Mouse (Mus musculus): ENCODE results near the gene Brk1. TPM values are rescaled to one million over a fixed set of nuclear protein-coding genes. Genes with fewer than 3 reads are reported as not detected.

Gene Brk1
- total RNA-seq, 2 experiments from 2014 or later = 221 TPM

- no peak for DNase-seq (ENCODE audit: low spot score in 2 of 2)
Observed at GRCm38 (mm10) chr6:113659648-113660491, 55.3 kb downstream of the Brk1 start.

- DNase-seq (ENCODE audit: low spot score in 2 of 2) = no peak
Observed at GRCm38 (mm10) chr6:113660492-113661352, 56.1 kb downstream of the Brk1 start.

- DNase-seq (ENCODE audit: low spot score in 2 of 2) = peak; percentile 34 to 46
Observed at GRCm38 (mm10) chr6:113661353-113662241, 57.0 kb downstream of the Brk1 start.

- no peak for DNase-seq (ENCODE audit: low spot score in 2 of 2)
Observed at GRCm38 (mm10) chr6:113662964-113663700, 58.6 kb downstream of the Brk1 start.

- no peak for DNase-seq (ENCODE audit: low spot score in 2 of 2)
Observed at GRCm38 (mm10) chr6:113664305-113664704, 59.7 kb downstream of the Brk1 start.

Other genes starting within 250 kb of the Brk1 start
- gene Tada3, start 226.9 kb upstream of the Brk1 start, total RNA-seq (2021) = 10 to 100 TPM; 51.0 to 58.4 TPM
- gene Arpc4, start 226.7 kb upstream of the Brk1 start, total RNA-seq (2021) = 100 to 1,000 TPM; 324 to 337 TPM
- 10 to 100 TPM; 11.2 to 13.2 TPM for gene Ttll3, start 215.5 kb upstream of the Brk1 start, total RNA-seq (2021)
- gene Rpusd3, start 185.4 kb upstream of the Brk1 start, total RNA-seq (2021) = 10 to 100 TPM; 21.3 to 26.9 TPM
- not detected for gene Cidec, start 169.0 kb upstream of the Brk1 start, total RNA-seq (2021)
- 10 to 100 TPM; 42.9 to 44.1 TPM for gene Jagn1, start 162.2 kb upstream of the Brk1 start, total RNA-seq (2021)
- under 1 TPM; 0.55 to 0.60 TPM for gene Il17re, start 146.3 kb upstream of the Brk1 start, total RNA-seq (2021)
- 1 to 10 TPM; 4.8 to 5.6 TPM for gene Il17rc, start 133.3 kb upstream of the Brk1 start, total RNA-seq (2021)
- gene Creld1, start 121.5 kb upstream of the Brk1 start, total RNA-seq (2021) = 10 to 100 TPM; 80.0 to 92.3 TPM
- gene Prrt3, start 102.8 kb upstream of the Brk1 start, total RNA-seq (2021) = 10 to 100 TPM; 36.7 to 39.7 TPM
- 10 to 100 TPM; 75.6 to 77.6 TPM for gene Emc3, start 73.1 kb upstream of the Brk1 start, total RNA-seq (2021)
- 1 to 10 TPM; 3.2 to 4.9 TPM for gene Fancd2, start 73.1 kb upstream of the Brk1 start, total RNA-seq (2021)
- under 1 TPM in 1 of 2 experiments, not detected in 1; 0.49 TPM for gene Fancd2os, start 4.1 kb upstream of the Brk1 start, total RNA-seq (2021)
- 10 to 100 TPM; 65.8 to 70.5 TPM for gene Vhl, start 19.2 kb downstream of the Brk1 start, total RNA-seq (2021)
- gene Irak2, start 33.7 kb downstream of the Brk1 start, total RNA-seq (2021) = 10 to 100 TPM; 15.0 TPM
- 10 to 100 TPM; 59.7 to 74.3 TPM for gene Tatdn2, start 92.3 kb downstream of the Brk1 start, total RNA-seq (2021)
- gene Ghrl, start 115.1 kb downstream of the Brk1 start, total RNA-seq (2021) = under 1 TPM in 1 of 2 experiments, not detected in 1; 0.69 TPM
- gene Sec13, start 136.0 kb downstream of the Brk1 start, total RNA-seq (2021) = 10 to 100 TPM; 80.0 to 84.4 TPM

All from layer of hippocampus, postnatal 10 days (tissue).